Mouse (Mus musculus): ENCODE data around the gene Gatad2b.

DNA sequence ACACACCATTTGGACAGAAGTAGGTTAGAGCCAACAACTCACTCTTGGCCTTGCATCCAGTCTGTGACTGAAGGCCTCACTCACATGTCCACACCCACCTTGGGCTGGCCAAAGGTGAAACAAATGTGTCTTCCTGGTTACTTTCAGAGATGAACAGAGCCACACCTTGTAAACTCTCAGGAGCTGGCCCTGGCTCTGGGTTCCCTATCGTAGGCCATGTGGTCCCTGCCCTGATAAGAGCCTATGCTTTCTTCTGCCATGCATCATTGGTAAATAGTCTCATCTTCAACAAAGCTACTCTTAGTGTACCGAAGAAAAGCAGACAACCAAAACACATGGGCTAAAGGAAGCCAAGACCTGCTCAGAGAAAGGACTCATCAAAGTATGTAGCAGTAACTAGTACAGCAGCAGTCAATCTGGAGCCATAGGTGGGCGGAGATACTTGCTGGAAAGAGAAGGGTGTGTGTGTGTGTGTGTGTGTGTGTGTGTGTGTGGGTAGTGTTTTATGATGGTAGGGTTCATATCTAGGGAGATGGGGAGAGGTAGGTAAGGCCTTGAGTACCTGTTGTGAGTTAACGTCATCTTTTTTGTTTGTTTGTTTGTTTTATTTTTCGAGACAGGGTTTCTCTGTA is 74.1 kb downstream of the Gatad2b start:
- TF ChIP-seq CTCF (IDR thresholded peaks at IDR 0.05; ENCODE audit: insufficient read depth, low read length) = no peak
- no peak for TF ChIP-seq POLR2A (IDR thresholded peaks at IDR 0.05; ENCODE audit: borderline replicate concordance, extremely low read depth, low read depth, low read length)
